Mouse (Mus musculus): ENCODE measurements around the gene Trpm3.

DNA sequence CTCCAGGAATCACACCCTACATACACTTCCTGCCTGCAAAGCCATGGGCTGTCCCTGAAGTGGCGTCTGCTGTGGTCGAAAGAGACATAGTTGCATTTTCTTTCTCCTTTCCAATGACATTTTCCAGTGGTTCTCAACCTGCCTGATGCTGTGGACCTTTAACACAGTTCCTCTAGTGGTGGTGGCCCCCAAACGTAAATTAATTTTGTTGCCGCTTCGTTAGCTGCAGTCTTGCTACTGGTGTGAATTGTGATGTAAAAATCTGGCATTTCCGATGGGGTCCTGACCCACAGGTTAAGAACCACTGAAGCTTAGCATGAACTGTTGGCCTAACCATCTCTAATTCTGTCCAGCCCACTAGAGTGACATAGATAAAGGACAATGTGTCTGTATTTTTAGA is 771.8 kb downstream of the Trpm3 start:
- TF ChIP-seq CTCF (IDR thresholded peaks at IDR 0.05; ENCODE audit: control insufficient read depth, insufficient read depth, insufficient read length) (no peak), CEBPB (IDR thresholded peaks at IDR 0.05; ENCODE audit: low read depth) (no peak), MAX (IDR thresholded peaks at IDR 0.05) (no peak), USF1 (IDR thresholded peaks at IDR 0.05; ENCODE audit: low read depth) (no peak), MYOG (IDR thresholded peaks at IDR 0.05; ENCODE audit: control insufficient read depth, extremely low read depth, insufficient read length) (no peak)
